Mouse (Mus musculus): Measurements from ENCODE around the gene Jph2.

DNA sequence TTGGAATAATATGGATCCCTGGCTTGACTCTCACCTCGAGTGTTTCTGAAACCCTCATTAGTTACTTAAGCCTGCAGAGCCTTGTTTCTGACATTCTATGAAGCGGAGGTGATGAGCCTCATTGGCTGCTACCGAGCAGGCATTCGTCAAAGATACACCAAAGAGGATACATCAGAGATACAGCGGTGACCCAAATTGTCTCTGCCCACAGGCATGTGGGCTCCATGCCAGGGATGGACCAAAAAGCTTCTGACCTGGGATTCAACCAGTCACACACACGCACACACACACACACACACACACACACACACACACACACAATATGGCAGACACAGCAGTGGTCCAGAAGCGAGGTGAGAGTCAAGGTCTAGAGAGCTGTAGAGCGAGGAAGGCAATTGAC, 16.5 kb downstream of the Jph2 start:
- no peak for TF ChIP-seq CTCF (IDR thresholded peaks at IDR 0.05; ENCODE audit: low read depth)
- TF ChIP-seq EP300 (IDR thresholded peaks at IDR 0.05; ENCODE audit: low read depth): no peak
